Mouse (Mus musculus) heart, embryonic 16.5 days (tissue): Measurements from ENCODE around the gene Doc2b. TPM values are rescaled to one million over a fixed set of nuclear protein-coding genes. Genes with fewer than 3 reads are reported as not detected.

ENCODE experiments used
- ATAC-seq: fragments of 200-750 bp; cut with Nextera tagmentation; replicated peaks from 2 replicates; pipeline ENCODE4 v1.8.0; 2017; ENCODE audit warnings: moderate number of reproducible peaks; ENCODE audit not compliant: insufficient read depth, low FRiP score; ENCODE audit errors: extremely low read depth
- H3K27ac ChIP-seq: fragments of 300-500 bp; sonication (generic); 2 replicates; pipeline ENCODE4 v1.5.1; 2014; ENCODE audit warnings: mild to moderate bottlenecking, low read length, control low read depth, moderate library complexity
- H3K27me3 ChIP-seq: fragments of 300-500 bp; sonication (generic); 2 replicates; pipeline ENCODE4 v1.6.1; 2014; ENCODE audit warnings: low read length, mixed read lengths; ENCODE audit not compliant: control insufficient read depth, insufficient read depth
- H3K36me3 ChIP-seq: fragments of 300-500 bp; sonication (generic); 2 replicates; pipeline ENCODE4 v1.6.1; 2014; ENCODE audit not compliant: control insufficient read depth, insufficient read depth
- H3K4me1 ChIP-seq: fragments of 300-500 bp; sonication (generic); 2 replicates; pipeline ENCODE4 v1.6.1; 2014; ENCODE audit warnings: low read length, mixed read lengths; ENCODE audit not compliant: control insufficient read depth, insufficient read depth
- H3K4me2 ChIP-seq: fragments of 300-500 bp; sonication (generic); 2 replicates; pipeline ENCODE4 v1.6.1; 2014; ENCODE audit warnings: low read depth, mild to moderate bottlenecking, control low read depth, low read length
- H3K4me3 ChIP-seq: fragments of 300-500 bp; sonication (generic); 2 replicates; pipeline ENCODE4 v1.5.1; 2014; ENCODE audit warnings: mild to moderate bottlenecking, control low read depth, low read length
- H3K9ac ChIP-seq: fragments of 300-500 bp; sonication (generic); 2 replicates; pipeline ENCODE4 v1.6.1; 2014; ENCODE audit warnings: low read length, control low read depth
- H3K9me3 ChIP-seq: fragments of 300-500 bp; sonication (generic); replicated peaks from 2 replicates; pipeline ENCODE4 v1.6.1; 2016; ENCODE audit warnings: low read length; ENCODE audit not compliant: control insufficient read depth
- WGBS: fragments of 180-500 bp; shearing (Covaris S2); extraction: QIAGEN DNeasy Blood & Tissue Kit; methylation state at CpG from one replicate; pipeline ENCODE4 v1.1.7; 2014; 5-methylcytosine and 5-hydroxymethylcytosine counted together
- polyA plus RNA-seq: library from polyadenylated mRNA; unstranded; fragments of >200 nt; fragmentation: Nextera tagmentation; extraction: Ambion mirVana; gene quantifications from 2 replicates; pipeline ENCODE4 v1.2.1, GENCODE M21; 2015

Doc2b gene
- 0.16 and 0.18 TPM in 2 replicates for polyA plus RNA-seq

DNA sequence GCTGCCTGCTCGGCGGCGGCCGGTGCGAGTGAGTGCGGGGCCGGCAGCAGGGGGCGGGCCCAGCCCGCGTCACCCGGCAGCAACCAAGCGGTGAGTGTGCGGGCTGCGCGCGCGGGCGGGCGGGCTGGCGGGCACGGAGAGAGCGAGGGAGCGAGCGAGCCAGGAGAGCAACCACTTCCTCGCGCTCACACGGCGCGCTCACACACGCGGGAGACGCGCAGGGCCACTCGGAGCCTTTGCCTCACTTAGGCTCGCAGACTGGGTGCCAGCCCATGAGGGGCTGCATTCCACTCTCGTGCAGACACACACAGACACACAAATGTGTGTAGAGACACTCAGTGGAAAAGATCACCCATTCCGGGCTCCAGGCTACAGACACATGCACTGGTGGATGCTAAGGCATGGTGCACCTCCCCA is at the start of gene Doc2b:
Gene Doc2b, minus strand, starts transcription at position 21 of the 417 bp plus-strand sequence.
- ATAC-seq: peak; percentile 15; the same call in 1 of the 2 replicates
- H3K27me3 ChIP-seq: peaks cover 62% of the 10 kb centered on the region
- H3K4me1 ChIP-seq: no peaks in the 10 kb centered on the region; the same call in none of the 2 replicates
- H3K9me3 ChIP-seq: no peaks in the 10 kb centered on the region
- no peaks in the 10 kb centered on the region for H3K36me3 ChIP-seq
- H3K27ac ChIP-seq: no peak within 1 kb of the TSS
- peak within 1 kb of the TSS; percentile 73 for H3K4me2 ChIP-seq
- 5% methylated on average over 37 of the region's 37 CpGs for WGBS
- H3K9ac ChIP-seq: peak within 1 kb of the TSS; percentile 58
- peak within 1 kb of the TSS; percentile 48 for H3K4me3 ChIP-seq

DNA sequence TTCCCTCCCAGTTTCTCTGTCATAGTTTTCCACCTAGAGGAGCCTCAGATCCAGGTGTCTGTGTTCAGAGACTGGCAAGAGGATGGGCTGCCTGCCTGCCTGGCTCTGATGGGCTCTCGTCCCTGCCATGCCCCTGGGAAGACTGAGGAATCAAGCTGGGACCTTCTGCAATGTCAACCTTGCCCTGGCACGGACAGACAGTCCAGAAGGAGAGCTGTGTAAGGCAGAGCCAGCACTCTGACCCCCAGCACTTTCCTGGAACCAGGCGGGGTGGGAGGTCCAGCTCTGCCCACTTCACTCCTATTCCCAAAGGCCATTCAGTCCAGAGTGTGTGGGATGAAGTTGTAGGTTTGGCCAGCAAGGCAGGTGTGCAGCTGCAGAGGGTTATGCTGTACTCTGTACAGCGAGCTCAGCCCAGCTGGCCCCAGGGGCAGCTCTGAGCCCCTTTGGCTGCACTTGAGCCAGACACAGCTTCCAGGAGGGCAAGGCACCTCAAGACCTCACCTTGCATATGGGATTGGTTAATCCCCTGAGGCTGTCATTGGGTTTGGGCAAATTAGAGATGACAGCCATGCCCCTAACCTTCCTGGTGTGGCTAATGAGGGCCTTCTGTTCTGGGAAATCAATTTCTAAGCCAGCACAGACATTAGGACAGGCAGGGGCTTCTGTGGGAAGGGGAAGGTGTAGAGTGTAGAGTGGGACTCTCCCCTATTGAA is 47.2 kb upstream of the Doc2b start:
- no peak overlapping the region for H3K4me3 ChIP-seq
- H3K36me3 ChIP-seq: no peaks in the 10 kb centered on the region
- H3K4me1 ChIP-seq: no peaks in the 10 kb centered on the region
- no peak for ATAC-seq
- no peaks in the 10 kb centered on the region for H3K9me3 ChIP-seq
- H3K27ac ChIP-seq: no peak overlapping the region
- 79% methylated on average over 4 of the region's 4 CpGs for WGBS
- no peak overlapping the region for H3K4me2 ChIP-seq
- H3K9ac ChIP-seq: no peak overlapping the region
- no peaks in the 10 kb centered on the region for H3K27me3 ChIP-seq

DNA sequence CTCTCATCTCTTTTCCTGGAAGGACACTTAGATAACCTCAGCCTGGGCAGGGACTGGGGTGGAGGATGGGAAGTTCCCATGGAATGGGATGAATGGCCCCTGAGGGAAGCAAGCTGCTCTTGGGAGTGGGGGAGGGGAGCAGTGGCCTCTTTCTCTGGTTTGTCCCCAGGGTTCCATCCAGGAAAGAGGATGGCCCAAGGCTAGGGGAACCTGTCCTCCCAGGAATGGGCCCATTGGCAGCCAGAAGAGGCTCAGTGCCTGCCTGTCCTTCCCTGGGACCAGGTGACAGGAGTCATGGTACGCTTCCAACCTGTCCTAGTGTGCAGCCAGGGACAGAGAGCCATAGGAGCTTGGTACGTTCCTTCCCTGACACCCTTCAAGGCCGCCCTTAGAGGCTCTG is 45.7 kb upstream of the Doc2b start:
- H3K9ac ChIP-seq: no peak overlapping the region
- H3K4me2 ChIP-seq: no peak overlapping the region
- no peaks in the 10 kb centered on the region for H3K9me3 ChIP-seq
- no peak for ATAC-seq
- no peaks in the 10 kb centered on the region for H3K36me3 ChIP-seq
- H3K27me3 ChIP-seq: no peaks in the 10 kb centered on the region
- H3K4me3 ChIP-seq: no peak overlapping the region
- no peak overlapping the region for H3K27ac ChIP-seq
- no peaks in the 10 kb centered on the region for H3K4me1 ChIP-seq
- 58% methylated on average over 3 of the region's 3 CpGs for WGBS

DNA sequence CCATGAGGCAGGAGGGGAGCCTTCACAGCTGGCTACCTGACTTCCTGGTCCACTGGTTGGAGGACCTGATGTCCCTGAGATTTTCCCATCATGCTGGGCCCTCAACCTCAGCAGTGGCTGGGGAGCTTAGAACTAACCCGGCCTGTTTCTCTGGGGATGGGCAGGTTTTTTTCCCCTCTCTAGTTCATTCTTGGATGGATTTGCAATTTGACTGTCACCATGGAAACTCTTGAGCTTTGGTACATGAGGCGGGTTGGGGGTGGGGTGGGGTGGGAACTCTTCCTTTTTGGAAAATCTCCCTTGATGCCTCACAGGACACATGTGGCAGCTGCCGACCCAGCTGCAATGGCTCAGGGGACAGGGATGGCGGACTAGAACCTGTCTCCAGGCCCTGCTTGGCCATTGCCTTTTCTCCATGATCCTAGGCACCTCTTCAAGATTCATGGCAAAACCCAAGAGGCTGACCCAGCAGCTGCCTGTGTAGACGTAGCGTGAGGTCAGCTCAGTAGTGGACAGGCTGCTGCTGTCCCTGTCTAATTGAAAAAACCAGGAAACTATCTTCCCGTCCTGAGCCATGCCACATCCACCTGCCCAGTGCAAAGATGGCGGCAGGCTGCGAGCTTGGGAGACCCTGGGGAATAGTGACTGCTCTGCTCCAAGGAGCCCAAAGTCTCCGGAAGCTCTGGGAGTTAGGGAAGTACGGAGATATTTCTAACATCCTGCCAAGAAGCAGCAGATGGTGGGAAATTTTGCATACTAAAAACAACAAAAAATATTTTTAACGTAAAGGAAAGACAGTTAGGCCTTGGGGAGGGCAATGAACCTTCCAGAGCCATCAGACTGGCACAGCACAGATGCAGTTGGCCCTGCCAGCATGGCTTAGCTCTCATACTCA is 43.9 kb upstream of the Doc2b start:
- WGBS: 75% methylated on average over 12 of the region's 12 CpGs
- ATAC-seq: no peak
- H3K36me3 ChIP-seq: no peaks in the 10 kb centered on the region

DNA sequence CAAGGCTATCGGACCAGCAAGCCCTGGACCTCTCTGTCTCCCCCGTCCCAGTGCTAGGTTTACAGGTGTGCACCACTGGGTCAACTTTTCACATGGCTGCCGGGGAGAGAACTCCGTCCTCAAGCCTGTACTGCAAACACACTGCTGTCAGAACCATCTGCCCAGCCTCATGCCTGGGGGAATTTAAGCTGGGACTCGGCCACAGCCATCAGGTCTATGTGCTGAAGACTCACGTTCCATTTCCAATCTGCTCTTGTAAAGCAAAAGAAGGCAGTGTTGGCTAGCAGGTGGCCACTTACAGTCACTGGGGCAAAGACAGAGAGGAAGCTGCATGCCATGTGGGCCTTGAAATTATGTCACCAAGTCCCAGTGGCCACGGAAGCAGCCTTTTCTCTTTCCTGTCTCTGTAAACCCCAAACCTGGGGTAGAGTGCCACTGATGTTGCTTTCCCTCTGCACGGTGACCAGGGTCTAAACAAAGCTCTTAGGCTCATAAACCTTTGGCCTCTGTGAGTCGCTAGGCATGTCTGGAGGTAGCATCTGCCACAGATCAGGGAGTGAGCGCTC is 43.1 kb upstream of the Doc2b start:
- H3K4me1 ChIP-seq: no peaks in the 10 kb centered on the region
- H3K27me3 ChIP-seq: no peaks in the 10 kb centered on the region
- ATAC-seq: no peak
- no peaks in the 10 kb centered on the region for H3K9me3 ChIP-seq
- WGBS: 76% methylated on average over 10 of the region's 10 CpGs
- H3K4me3 ChIP-seq: no peak overlapping the region
- no peaks in the 10 kb centered on the region for H3K36me3 ChIP-seq
- H3K27ac ChIP-seq: no peak overlapping the region
- no peak overlapping the region for H3K4me2 ChIP-seq
- H3K9ac ChIP-seq: no peak overlapping the region

More for the DNA sequence above, 43.9 kb upstream of the Doc2b start:
- Histone ChIP-seq H3K4me2 (no peak overlapping the region), H3K4me3 (no peak overlapping the region), H3K9ac (no peak overlapping the region), H3K9me3 (no peaks in the 10 kb centered on the region), H3K27ac (no peak overlapping the region), H3K27me3 (no peaks in the 10 kb centered on the region), H3K4me1 (no peaks in the 10 kb centered on the region)

DNA sequence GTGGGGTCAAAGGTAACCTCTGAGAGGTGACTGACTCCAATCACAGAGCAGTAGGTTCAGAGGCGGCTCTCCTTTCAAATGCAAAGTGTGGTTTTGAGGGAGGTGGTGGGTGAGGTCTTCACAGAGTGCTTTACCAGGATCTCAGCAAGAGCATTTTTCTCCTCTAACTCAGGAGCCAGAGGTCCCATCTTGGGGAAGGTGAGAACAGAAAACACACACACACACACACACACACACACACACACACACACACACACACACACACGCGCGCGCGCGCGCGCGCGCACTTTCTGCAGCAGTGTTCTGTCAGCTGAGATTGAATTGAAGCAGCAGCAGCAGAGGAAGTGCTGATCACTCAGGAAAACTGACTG is 40.4 kb upstream of the Doc2b start:
- Histone ChIP-seq H3K4me2 (no peak overlapping the region), H3K36me3 (no peaks in the 10 kb centered on the region), H3K27me3 (no peaks in the 10 kb centered on the region), H3K4me3 (no peak overlapping the region), H3K4me1 (no peaks in the 10 kb centered on the region), H3K27ac (no peak overlapping the region), H3K9ac (no peak overlapping the region), H3K9me3 (no peaks in the 10 kb centered on the region)
- ATAC-seq: no peak
- 69% methylated on average over 11 of the region's 11 CpGs for WGBS

DNA sequence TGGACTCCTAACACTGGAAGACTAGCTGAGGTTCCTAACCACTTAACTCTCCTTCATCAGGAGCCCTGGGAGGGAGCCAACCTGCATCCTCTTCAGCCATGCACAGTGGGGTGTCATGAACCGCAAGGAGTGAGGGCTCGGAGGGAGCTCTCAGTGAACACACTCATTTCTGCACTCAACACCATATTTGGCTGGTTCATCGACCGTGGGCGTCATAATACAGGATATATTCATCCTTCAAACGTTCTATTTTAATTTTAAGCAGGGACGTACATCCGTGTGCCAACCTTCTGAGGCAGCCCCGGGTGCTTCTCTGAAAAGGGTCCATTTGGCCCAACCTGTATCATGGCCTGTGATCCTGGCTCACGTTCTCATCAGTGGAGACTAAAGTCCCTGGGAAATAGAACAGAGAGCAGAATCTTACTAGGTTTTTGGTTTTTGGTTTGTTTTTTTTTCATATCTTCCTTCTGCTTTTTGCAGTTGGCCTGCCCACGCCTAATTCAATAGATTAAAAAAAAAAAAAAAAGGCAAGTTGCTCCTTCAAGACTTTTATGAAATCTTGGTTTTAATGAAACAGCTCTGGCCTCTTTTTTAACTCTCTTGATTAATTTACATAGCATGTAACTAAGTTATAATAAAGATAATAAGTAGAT is 39.9 kb upstream of the Doc2b start:
- ATAC-seq: no peak
- Histone ChIP-seq H3K4me1 (no peaks in the 10 kb centered on the region), H3K4me2 (no peak overlapping the region), H3K9ac (no peak overlapping the region), H3K27ac (no peak overlapping the region), H3K9me3 (no peaks in the 10 kb centered on the region), H3K27me3 (no peaks in the 10 kb centered on the region), H3K36me3 (no peaks in the 10 kb centered on the region), H3K4me3 (no peak overlapping the region)
- WGBS: 74% methylated on average over 11 of the region's 11 CpGs

DNA sequence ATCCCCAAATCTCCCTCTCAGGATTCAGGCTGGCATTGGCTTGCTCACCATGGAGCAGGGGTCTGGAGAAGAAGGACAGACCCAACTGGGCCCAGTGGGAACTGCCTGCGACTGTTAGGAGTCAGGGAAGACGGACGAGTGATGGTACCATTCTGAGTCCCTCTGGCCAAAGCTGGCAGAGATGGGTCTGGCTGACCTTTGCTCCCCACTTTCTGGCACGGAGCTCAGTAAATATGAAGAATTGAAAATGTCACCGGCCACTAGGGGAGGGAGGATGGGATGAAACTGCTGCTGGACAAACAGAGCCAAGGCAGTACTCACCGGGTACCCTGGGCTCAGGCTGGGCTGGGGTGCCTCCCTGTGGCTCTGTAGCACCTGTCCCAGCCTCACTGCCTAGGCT is 37.2 kb upstream of the Doc2b start:
- H3K9me3 ChIP-seq: 0 out of 2 replicates have a peak, but pooled peaks cover 2% of the 10 kb centered on the region
- no peak for ATAC-seq
- H3K4me1 ChIP-seq: no peaks in the 10 kb centered on the region
- no peak overlapping the region for H3K4me3 ChIP-seq
- WGBS: 90% methylated on average over 6 of the region's 6 CpGs
- H3K27me3 ChIP-seq: no peaks in the 10 kb centered on the region
- H3K27ac ChIP-seq: no peak overlapping the region
- no peak overlapping the region for H3K4me2 ChIP-seq
- no peaks in the 10 kb centered on the region for H3K36me3 ChIP-seq
- H3K9ac ChIP-seq: no peak overlapping the region
